In genomic region chr10:61226784-61227396, GRCm38 (mm10) we compare ENCODE assay signal across 19 mouse cellular contexts. TPM values are rescaled to one million over a fixed set of nuclear protein-coding genes. Genes with fewer than 3 reads are reported as not detected.
DNase-seq lines count a peak whose midpoint lies in the region; ATAC-seq lines count a peak whose summit lies in the region.
"Had no signal": no experiment of that assay in that cellular context is flagged by ENCODE, and none has a peak within 500 bp of the region (broad histone marks: within the 10 kb centered on the region; RNA-seq: fewer than 3 reads in every experiment).

No protein-coding gene starts in this region.

- ATAC-seq in hindbrain, embryonic 15.5 days (ENCODE audit: low FRiP score, low read depth) = 0 out of 2 replicates have a peak, but pooled peaks have one; percentile 19
- ATAC-seq in hindbrain, embryonic 13.5 days (ENCODE audit: low FRiP score) = no peak
- no peak for ATAC-seq in midbrain, embryonic 11.5 days (ENCODE audit: low FRiP score)
- ATAC-seq in midbrain, embryonic 13.5 days = no peak

- no peak overlapping the region for H3K4me2 ChIP-seq in hindbrain, embryonic 15.5 days
- H3K4me2 ChIP-seq in hindbrain, embryonic 13.5 days = no peak overlapping the region
- no peak overlapping the region for H3K4me2 ChIP-seq in midbrain, embryonic 11.5 days
- no peak overlapping the region for H3K4me2 ChIP-seq in midbrain, embryonic 13.5 days (replicated peaks)
- H3K4me2 ChIP-seq: midbrain, embryonic 12.5 days; neural tube, embryonic 12.5 days had no signal

- no peak overlapping the region for H3K27ac ChIP-seq in hindbrain, embryonic 15.5 days (replicated peaks)
- H3K27ac ChIP-seq in hindbrain, embryonic 13.5 days = no peak overlapping the region
- no peak overlapping the region for H3K27ac ChIP-seq in midbrain, embryonic 11.5 days (ENCODE audit: low read depth, low read length)
- no peak overlapping the region for H3K27ac ChIP-seq in midbrain, embryonic 13.5 days
- H3K27ac ChIP-seq: midbrain, embryonic 12.5 days; neural tube, embryonic 12.5 days had no signal

- DNase-seq in embryo, embryonic 10.5 days (ENCODE audit: low spot score) = peak; percentile 21
- DNase-seq in embryo, embryonic 11 days = no peak
- peak; percentile 26 for DNase-seq in midbrain, embryonic 11.5 days (ENCODE audit: low spot score, missing footprints)
- no peak for DNase-seq in right cerebral cortex, postnatal 14 days
- DNase-seq in adrenal gland, adult 8-10 months = no peak
- DNase-seq: adrenal gland, postnatal 36 days; kidney, postnatal 14 days; lung, adult 2 months; thymus, adult 18-20 months had no signal

- H3K27me3 ChIP-seq in hindbrain, embryonic 15.5 days = no peaks in the 10 kb centered on the region
- H3K27me3 ChIP-seq in hindbrain, embryonic 13.5 days = no peaks in the 10 kb centered on the region
- no peaks in the 10 kb centered on the region for H3K27me3 ChIP-seq in midbrain, embryonic 11.5 days (ENCODE audit: control insufficient read depth, insufficient read depth, low read length)
- no peaks in the 10 kb centered on the region for H3K27me3 ChIP-seq in midbrain, embryonic 13.5 days
- H3K27me3 ChIP-seq: midbrain, embryonic 12.5 days; neural tube, embryonic 12.5 days had no signal

- H3K4me3 ChIP-seq in hindbrain, embryonic 15.5 days = no peak overlapping the region
- H3K4me3 ChIP-seq in hindbrain, embryonic 13.5 days = no peak overlapping the region
- H3K4me3 ChIP-seq in midbrain, embryonic 11.5 days (ENCODE audit: low read depth, low read length) = no peak overlapping the region
- H3K4me3 ChIP-seq in midbrain, embryonic 13.5 days (replicated peaks) = no peak overlapping the region
- H3K4me3 ChIP-seq: midbrain, embryonic 12.5 days; neural tube, embryonic 12.5 days had no signal

- no peaks in the 10 kb centered on the region for H3K36me3 ChIP-seq in hindbrain, embryonic 15.5 days
- no peaks in the 10 kb centered on the region for H3K36me3 ChIP-seq in hindbrain, embryonic 13.5 days
- no peaks in the 10 kb centered on the region for H3K36me3 ChIP-seq in midbrain, embryonic 11.5 days (ENCODE audit: control insufficient read depth, insufficient read depth, low read length)
- no peaks in the 10 kb centered on the region for H3K36me3 ChIP-seq in midbrain, embryonic 13.5 days
- H3K36me3 ChIP-seq: midbrain, embryonic 12.5 days; neural tube, embryonic 12.5 days had no signal

- no peaks in the 10 kb centered on the region for H3K4me1 ChIP-seq in hindbrain, embryonic 15.5 days (replicated peaks)
- no peaks in the 10 kb centered on the region; the same call in 1 of the 2 replicates for H3K4me1 ChIP-seq in hindbrain, embryonic 13.5 days (replicated peaks)
- no peaks in the 10 kb centered on the region for H3K4me1 ChIP-seq in midbrain, embryonic 11.5 days (ENCODE audit: control insufficient read depth, insufficient read depth, low read length)
- no peaks in the 10 kb centered on the region for H3K4me1 ChIP-seq in midbrain, embryonic 13.5 days (replicated peaks)
- H3K4me1 ChIP-seq: midbrain, embryonic 12.5 days; neural tube, embryonic 12.5 days had no signal

- H3K9me3 ChIP-seq in hindbrain, embryonic 15.5 days = no peaks in the 10 kb centered on the region
- no peaks in the 10 kb centered on the region for H3K9me3 ChIP-seq in hindbrain, embryonic 13.5 days
- no peaks in the 10 kb centered on the region for H3K9me3 ChIP-seq in midbrain, embryonic 11.5 days (ENCODE audit: control insufficient read depth, low read length)
- H3K9me3 ChIP-seq in midbrain, embryonic 13.5 days = no peaks in the 10 kb centered on the region
- H3K9me3 ChIP-seq: midbrain, embryonic 12.5 days; neural tube, embryonic 12.5 days had no signal

- WGBS in hindbrain, embryonic 15.5 days = 58% methylated on average over 4 of the region's 4 CpGs
- 70% methylated on average over 4 of the region's 4 CpGs for WGBS in hindbrain, embryonic 13.5 days
- 66% methylated on average over 4 of the region's 4 CpGs for WGBS in midbrain, embryonic 11.5 days
- WGBS in midbrain, embryonic 13.5 days = 64% methylated on average over 4 of the region's 4 CpGs

- H3K9ac ChIP-seq in hindbrain, embryonic 15.5 days = no peak overlapping the region
- no peak overlapping the region for H3K9ac ChIP-seq in hindbrain, embryonic 13.5 days
- H3K9ac ChIP-seq in midbrain, embryonic 11.5 days (ENCODE audit: low read length) = no peak overlapping the region
- no peak overlapping the region for H3K9ac ChIP-seq in midbrain, embryonic 13.5 days (replicated peaks)
- H3K9ac ChIP-seq: midbrain, embryonic 12.5 days; neural tube, embryonic 12.5 days had no signal

RNA-seq across cellular contexts. Expression of gene Adamts14, which starts 46.3 kb away (rescaled TPM):
- 0.26 and 0.35 TPM in 2 replicates for polyA plus RNA-seq in hindbrain, embryonic 15.5 days (2015; fragmentation: Nextera tagmentation; extraction: Ambion mirVana)
- 0.14 and 0.31 TPM in 2 replicates for polyA plus RNA-seq in hindbrain, embryonic 13.5 days (2015; fragmentation: Nextera tagmentation; extraction: Ambion mirVana)
- 0.21 and 0.31 TPM in 2 replicates for polyA plus RNA-seq in midbrain, embryonic 11.5 days (2014; fragmentation: Nextera tagmentation; extraction: Ambion mirVana)
- polyA plus RNA-seq in midbrain, embryonic 13.5 days (2015; fragmentation: Nextera tagmentation; extraction: Ambion mirVana) = 0.24 and 0.28 TPM in 2 replicates
- total RNA-seq in adrenal gland, adult 8-10 months (2022) = 1 to 10 TPM; 1.7 to 3.9 (median 1.9) TPM

RNA-seq across cellular contexts. Expression of gene Tbata, which starts 55.1 kb away (rescaled TPM):
- 0.21 and 0.56 TPM in 2 replicates for polyA plus RNA-seq in hindbrain, embryonic 15.5 days (2015; fragmentation: Nextera tagmentation; extraction: Ambion mirVana)
- polyA plus RNA-seq in hindbrain, embryonic 13.5 days (2015; fragmentation: Nextera tagmentation; extraction: Ambion mirVana) = 0.19 TPM in 1 of 2 replicates, not detected in the other
- polyA plus RNA-seq in midbrain, embryonic 11.5 days (2014; fragmentation: Nextera tagmentation; extraction: Ambion mirVana) = not detected in 2 replicates
- polyA plus RNA-seq in midbrain, embryonic 13.5 days (2015; fragmentation: Nextera tagmentation; extraction: Ambion mirVana) = 0.17 TPM in 1 of 2 replicates, not detected in the other
- total RNA-seq in adrenal gland, adult 8-10 months (2022) = not detected
- total RNA-seq: adrenal gland, postnatal 36 days; ES-E14; hematopoietic stem cell, adult 5-6 weeks had no signal
- polyA plus RNA-seq: forebrain, embryonic 11.5 days; limb, embryonic 11.5 days; midbrain, embryonic 12.5 days; spleen, adult 2 months had no signal

Comparison
In these comparisons a context has a peak if more than half of its experiments do, and no peak if none do; other contexts are left out.
1. DNase-seq: peak in embryo, embryonic 10.5 days (single experiment) and midbrain, embryonic 11.5 days (single experiment); none in embryo, embryonic 11 days (single experiment), right cerebral cortex, postnatal 14 days (single experiment) and adrenal gland, adult 8-10 months (single experiment).